Mouse (Mus musculus) cortical plate, adult 2 months (tissue): ENCODE data around the gene Chd9. TPM values are rescaled to one million over a fixed set of nuclear protein-coding genes. Genes with fewer than 3 reads are reported as not detected.

Experiments
- H3K27ac ChIP-seq: fragments of 200-500 bp; 2 replicates; pipeline ENCODE4 v1.5.1; 2012; ENCODE audit warnings: low read length, control low read depth, inconsistent platforms; ENCODE audit not compliant: insufficient read depth
- H3K4me1 ChIP-seq: fragments of 200-500 bp; 2 replicates; pipeline ENCODE4 v1.6.1; 2011; ENCODE audit warnings: low read length; ENCODE audit not compliant: control insufficient read depth, insufficient read depth
- H3K4me3 ChIP-seq: fragments of 200-500 bp; 2 replicates; pipeline ENCODE4 v1.5.1; 2011; ENCODE audit warnings: mild to moderate bottlenecking, low read length, control low read depth; ENCODE audit not compliant: insufficient read depth
- CTCF ChIP-seq: fragments of 200-500 bp; IDR thresholded peaks from 2 replicates; pipeline ENCODE4 v1.5.1; 2011; ENCODE audit warnings: mild to moderate bottlenecking, control low read depth, low read length; ENCODE audit not compliant: insufficient read depth; ENCODE audit errors: extremely low read depth
- POLR2A ChIP-seq: fragments of 200-500 bp; IDR thresholded peaks from 2 replicates; pipeline ENCODE4 v1.6.1; 2011; ENCODE audit warnings: mild to moderate bottlenecking, low read length, control low read depth; ENCODE audit not compliant: insufficient read depth; ENCODE audit errors: extremely low read depth
- polyA plus RNA-seq: library from polyadenylated mRNA; depleted of rRNA; stranded (reverse); fragments of >200 nt; gene quantifications from 2 replicates; pipeline ENCODE4 v1.2.3, GENCODE M21; 2012

Gene Chd9
- polyA plus RNA-seq, 1 experiment = 291 TPM

GRCm38 (mm10) chr8:90837440-90837839, 9.3 kb downstream of the Chd9 start:
- TF ChIP-seq CTCF (no peak), POLR2A (no peak)
- no peak overlapping the region for H3K27ac ChIP-seq
- H3K4me3 ChIP-seq = no peak overlapping the region
- no peaks in the 10 kb centered on the region for H3K4me1 ChIP-seq

GRCm38 (mm10) chr8:90839725-90840714, 11.9 kb downstream of the Chd9 start:
- H3K4me1 ChIP-seq = peaks cover 3% of the 10 kb centered on the region
- H3K27ac ChIP-seq = no peak overlapping the region
- no peak overlapping the region for H3K4me3 ChIP-seq
- TF ChIP-seq CTCF = no peak
- no peak for TF ChIP-seq POLR2A

DNA sequence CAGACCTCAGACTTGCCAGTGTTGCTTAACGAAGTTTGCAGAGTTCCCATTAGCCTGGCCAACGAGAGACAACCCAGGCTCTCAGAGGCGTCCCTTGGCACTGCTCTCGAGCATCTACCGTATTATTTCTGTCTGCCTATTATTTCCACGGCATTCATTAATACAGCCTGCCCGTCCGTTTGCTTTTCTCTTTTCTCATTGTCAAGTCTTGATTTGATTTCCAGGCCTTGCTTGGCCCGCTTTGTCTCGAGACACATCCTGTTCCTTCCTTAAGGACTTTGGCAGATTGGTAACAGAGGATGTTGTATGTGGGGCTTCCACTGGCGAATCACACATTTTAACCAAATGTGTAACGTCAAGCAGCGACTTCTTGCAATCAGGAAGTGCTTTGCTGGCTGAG, 13.2 kb downstream of the Chd9 start:
- Histone ChIP-seq H3K4me1 (peaks cover 3% of the 10 kb centered on the region), H3K27ac (no peak overlapping the region), H3K4me3 (no peak overlapping the region)
- no peak for TF ChIP-seq CTCF
- no peak for TF ChIP-seq POLR2A

- TF ChIP-seq CTCF = no peak
- no peak for TF ChIP-seq POLR2A
- Histone ChIP-seq H3K27ac (no peak overlapping the region), H3K4me3 (no peak overlapping the region), H3K4me1 (peaks cover 3% of the 10 kb centered on the region)
These were observed 15.0 kb downstream of the Chd9 start for GRCm38 (mm10) chr8:90843127-90843526.

- no peak overlapping the region for H3K4me3 ChIP-seq
- TF ChIP-seq POLR2A = no peak
- no peak for TF ChIP-seq CTCF
- H3K4me1 ChIP-seq = peaks cover 3% of the 10 kb centered on the region
- H3K27ac ChIP-seq = no peak overlapping the region
These were observed 16.2 kb downstream of the Chd9 start for GRCm38 (mm10) chr8:90844179-90844967.

DNA sequence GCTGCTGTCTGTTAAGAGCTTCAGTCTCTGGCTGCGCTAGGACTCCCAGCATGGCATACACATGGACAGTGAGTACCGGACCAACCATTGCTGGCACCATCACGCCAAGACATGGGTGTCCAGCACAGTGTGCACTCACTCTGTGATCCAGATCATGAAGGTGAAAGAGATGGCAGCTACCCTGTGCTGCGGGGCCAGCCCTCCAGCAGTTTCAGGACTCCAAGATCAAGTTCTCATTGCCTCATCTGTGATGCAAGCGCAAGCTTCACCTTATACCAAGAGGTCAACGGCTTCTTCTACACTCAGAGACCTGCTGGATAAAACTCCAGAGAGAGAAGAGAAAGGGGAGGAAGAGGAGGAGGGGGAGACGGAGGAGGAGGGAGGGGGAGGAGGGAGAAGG, 19.8 kb downstream of the Chd9 start:
- Histone ChIP-seq H3K27ac (no peak overlapping the region), H3K4me3 (no peak overlapping the region), H3K4me1 (no peaks in the 10 kb centered on the region)
- TF ChIP-seq CTCF (no peak), POLR2A (no peak)

GRCm38 (mm10) chr8:90849462-90850050, 21.4 kb downstream of the Chd9 start:
- no peak overlapping the region for H3K4me3 ChIP-seq
- TF ChIP-seq CTCF (no peak), POLR2A (0 out of 2 replicates have a peak, but pooled peaks have one; percentile 45)

DNA sequence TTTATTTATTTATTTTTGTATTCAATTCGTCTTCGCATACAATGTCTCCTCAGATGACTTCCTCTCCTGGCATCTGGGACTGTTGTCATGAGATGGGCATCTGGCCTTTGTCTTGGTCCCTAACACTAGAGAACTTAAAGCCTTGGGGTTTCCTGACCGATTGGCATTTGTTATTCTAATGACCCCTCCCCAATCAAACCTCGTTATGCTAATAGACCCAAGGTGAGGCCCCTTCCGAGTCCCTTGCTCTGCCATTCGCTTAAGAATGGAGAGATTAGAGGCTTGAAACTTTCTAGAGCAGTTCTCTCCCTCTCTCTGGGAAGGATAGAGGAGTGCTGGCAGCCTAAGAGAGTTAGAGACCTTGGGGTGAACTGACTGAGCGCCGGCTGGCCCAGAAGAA, 23.4 kb downstream of the Chd9 start:
- no peak for TF ChIP-seq CTCF
- TF ChIP-seq POLR2A = no peak
- Histone ChIP-seq H3K27ac (no peak overlapping the region), H3K4me3 (no peak overlapping the region), H3K4me1 (peaks cover 3% of the 10 kb centered on the region; the same call in 1 of the 2 replicates)

More at GRCm38 (mm10) chr8:90849462-90850050, 21.4 kb downstream of the Chd9 start:
- Histone ChIP-seq H3K4me1 (peaks cover 3% of the 10 kb centered on the region; the same call in 1 of the 2 replicates), H3K27ac (peak overlapping the region; percentile 45)

DNA sequence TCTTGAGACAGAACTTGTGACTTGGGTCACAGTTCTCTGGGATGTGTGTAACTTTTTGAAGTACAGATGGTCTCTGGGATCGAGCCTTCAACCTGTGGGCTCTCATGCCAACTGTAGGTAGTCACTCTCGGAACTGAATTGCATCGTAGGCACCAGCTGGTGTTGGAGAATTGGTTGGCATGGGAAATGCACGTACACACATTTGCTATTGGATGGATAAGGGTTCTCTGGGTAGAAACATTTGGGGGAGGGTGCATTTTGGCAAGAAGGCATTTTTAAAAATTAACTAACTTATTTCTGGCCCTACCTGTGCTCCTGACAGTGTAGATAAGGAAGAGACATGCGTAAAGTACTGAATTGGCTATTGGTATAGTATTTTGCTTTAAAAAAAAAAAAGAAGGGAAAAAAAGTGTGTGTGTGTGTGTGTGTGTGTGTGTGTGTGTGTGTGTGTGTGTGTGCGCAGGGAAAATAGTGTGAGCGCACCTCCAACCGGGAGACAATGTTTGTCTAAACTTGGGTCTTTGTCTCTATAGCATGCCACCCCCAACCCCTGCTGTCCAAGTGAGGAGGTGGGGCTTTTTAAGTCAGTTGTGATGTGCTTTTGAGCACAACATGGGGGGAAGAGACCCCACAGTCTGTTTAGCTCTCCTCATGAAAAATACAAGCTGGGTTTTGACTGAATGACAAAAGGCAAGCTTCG, 26.0 kb downstream of the Chd9 start:
- no peak overlapping the region for H3K27ac ChIP-seq
- H3K4me1 ChIP-seq = peaks cover 3% of the 10 kb centered on the region; the same call in 1 of the 2 replicates
- TF ChIP-seq POLR2A (no peak), CTCF (no peak)
- no peak overlapping the region for H3K4me3 ChIP-seq

DNA sequence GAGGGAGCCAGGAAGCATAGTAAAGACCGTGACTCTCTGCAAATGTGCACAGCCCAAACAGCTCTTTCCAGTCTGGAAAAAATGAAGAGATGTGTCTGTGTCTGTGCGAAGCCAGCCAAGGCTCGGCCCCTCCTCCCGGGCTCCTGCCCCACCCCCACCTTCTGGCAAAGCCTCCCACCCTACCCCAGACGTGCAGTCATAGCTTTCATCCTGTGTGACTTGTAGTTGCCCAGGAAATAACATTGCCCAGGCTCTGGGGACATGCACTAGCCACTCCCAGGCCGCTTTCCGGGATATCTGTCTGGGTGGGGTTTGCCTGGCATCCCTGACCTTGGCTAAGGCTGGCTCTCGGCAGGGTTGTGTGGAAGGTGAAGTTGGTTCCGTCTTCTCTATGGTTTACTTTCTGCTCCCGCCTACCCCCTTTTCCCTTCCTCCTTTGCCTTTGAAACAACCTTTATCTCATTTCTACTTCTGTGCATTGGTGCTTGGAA, 26.6 kb downstream of the Chd9 start:
- Histone ChIP-seq H3K4me3 (no peak overlapping the region), H3K4me1 (peaks cover 3% of the 10 kb centered on the region; the same call in 1 of the 2 replicates), H3K27ac (no peak overlapping the region)
- TF ChIP-seq CTCF (no peak), POLR2A (no peak)
